Mouse (Mus musculus): ENCODE data around the gene Ubqln4. TPM values are rescaled to one million over a fixed set of nuclear protein-coding genes. Genes with fewer than 3 reads are reported as not detected.
A peak's percentile ranks its signal among the peaks of the same experiment; 100 is the strongest.

Ubqln4 gene
- polyA plus RNA-seq, 1 experiment from 2014 or later: 84.0 TPM

DNA sequence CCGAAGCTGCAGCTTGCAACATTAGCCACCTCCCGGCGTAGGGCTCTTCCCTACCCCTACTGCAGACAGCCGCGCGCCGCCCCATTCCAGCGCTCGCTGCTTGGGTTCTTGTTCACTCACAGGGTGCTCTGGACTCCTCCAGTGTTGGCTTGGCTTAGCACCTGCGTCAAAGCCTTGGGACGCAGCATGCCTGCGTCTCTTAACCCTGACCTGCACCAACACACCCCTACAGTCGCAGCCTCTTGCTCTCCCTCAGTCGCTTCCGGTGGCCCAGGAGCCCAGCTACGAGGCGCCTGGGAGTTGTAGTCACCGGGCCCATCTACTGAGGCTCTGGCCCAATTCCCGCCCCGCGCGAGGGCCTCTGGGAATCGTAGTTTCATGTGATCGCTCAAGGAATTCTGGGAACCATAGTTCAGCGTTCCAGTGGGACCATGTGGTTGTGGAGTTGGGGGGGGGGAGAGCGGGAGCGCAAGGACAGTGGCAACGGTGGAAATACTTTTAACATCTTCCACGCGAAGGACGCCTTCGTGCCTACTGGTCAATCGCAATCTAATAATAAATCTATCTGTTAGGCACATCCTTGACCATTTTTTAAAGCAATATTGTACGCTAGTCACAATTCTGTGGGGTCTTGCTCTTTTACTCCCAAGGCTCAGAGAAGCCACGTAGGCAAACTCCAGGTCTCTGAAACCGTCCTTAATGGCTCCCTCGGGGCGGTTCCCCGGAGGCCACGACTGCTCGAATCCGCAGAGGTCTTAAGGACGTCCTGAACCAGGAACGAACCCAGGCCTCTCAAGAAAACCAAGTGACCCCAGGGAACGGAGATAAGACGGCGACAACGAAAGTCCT lies 658 bp upstream of the Ubqln4 start, which contains the start of gene Lamtor2:
Gene Lamtor2 (minus strand): TSS at position 399 of the 849 bp plus-strand sequence.
- peak within 1 kb of the TSS; percentile 90 for H3K4me3 ChIP-seq (ENCODE audit: low read depth, low read length)
- peak; percentile 89 for ATAC-seq (ENCODE audit: insufficient read depth, low FRiP score, low TSS enrichment)

DNA sequence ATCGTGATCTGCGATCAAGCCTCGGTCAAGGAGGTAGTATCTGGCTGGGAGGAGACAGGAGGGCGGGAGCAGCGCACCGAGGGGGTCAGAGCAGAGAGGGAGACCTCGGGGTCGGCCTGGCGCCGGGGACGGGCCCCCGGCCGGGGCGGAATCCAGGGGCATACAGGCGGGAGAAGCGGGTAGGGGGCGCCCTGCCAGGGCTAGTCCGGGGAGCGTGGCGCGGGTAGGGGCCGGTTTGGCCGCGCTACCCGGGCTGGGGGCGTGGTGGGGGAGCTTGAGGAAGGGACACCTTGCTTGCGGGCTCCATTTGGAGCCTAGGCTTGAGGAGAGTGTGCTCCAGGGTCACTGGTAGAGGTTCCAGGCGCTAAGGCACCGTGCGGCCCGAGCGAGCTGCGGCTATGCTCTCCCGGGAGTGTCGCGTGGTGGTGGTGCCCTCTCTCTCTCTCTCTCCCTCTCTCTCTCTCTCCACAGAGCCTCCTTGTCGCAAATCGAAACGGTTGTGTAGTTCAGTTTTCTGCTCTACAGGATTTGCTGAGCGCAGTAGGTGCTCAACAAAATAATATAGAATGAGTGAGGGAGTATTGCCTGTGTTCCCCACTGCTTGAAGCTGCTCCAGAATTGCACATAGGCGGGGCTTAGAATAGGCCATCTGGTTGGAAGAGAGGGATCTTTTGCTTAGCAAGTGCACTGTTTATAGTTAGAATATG lies 475 bp downstream of the Ubqln4 start:
- Histone ChIP-seq H3K4me2 (ENCODE audit: low read depth) (peak overlapping the region; percentile 79), H3K9ac (ENCODE audit: low read length) (peak overlapping the region; percentile 90), H3K27me3 (ENCODE audit: control insufficient read depth, insufficient read depth, low read length) (no peaks in the 10 kb centered on the region), H3K4me3 (ENCODE audit: low read depth, low read length) (peak overlapping the region; percentile 90), H3K27ac (ENCODE audit: low read depth, low read length) (peak overlapping the region; percentile 95), H3K9me3 (ENCODE audit: control insufficient read depth, low read length) (no peaks in the 10 kb centered on the region), H3K36me3 (ENCODE audit: control insufficient read depth, insufficient read depth, low read length) (peaks cover 12% of the 10 kb centered on the region), H3K4me1 (ENCODE audit: control insufficient read depth, insufficient read depth, low read length) (peaks cover 11% of the 10 kb centered on the region)
- 0% methylated on average over 35 of the region's 41 CpGs for WGBS
- DNase-seq (ENCODE audit: low spot score): peak; percentile 80
- ATAC-seq (ENCODE audit: insufficient read depth, low FRiP score, low TSS enrichment): peak; percentile 33

More for the DNA sequence above, 658 bp upstream of the Ubqln4 start, which contains the start of gene Lamtor2:
- H3K4me1 ChIP-seq (ENCODE audit: control insufficient read depth, insufficient read depth, low read length): peaks cover 11% of the 10 kb centered on the region
- no peaks in the 10 kb centered on the region for H3K27me3 ChIP-seq (ENCODE audit: control insufficient read depth, insufficient read depth, low read length)
- H3K36me3 ChIP-seq (ENCODE audit: control insufficient read depth, insufficient read depth, low read length): peaks cover 11% of the 10 kb centered on the region
- H3K9me3 ChIP-seq (ENCODE audit: control insufficient read depth, low read length): no peaks in the 10 kb centered on the region
- under 1% methylated on average over 48 of the region's 48 CpGs for WGBS
- peak within 1 kb of the TSS; percentile 90 for H3K9ac ChIP-seq (ENCODE audit: low read length)
- H3K27ac ChIP-seq (ENCODE audit: low read depth, low read length): peak within 1 kb of the TSS; percentile 95
- H3K4me2 ChIP-seq (ENCODE audit: low read depth): peak within 1 kb of the TSS; percentile 79
- DNase-seq (ENCODE audit: low spot score): peak; percentile 99

DNA sequence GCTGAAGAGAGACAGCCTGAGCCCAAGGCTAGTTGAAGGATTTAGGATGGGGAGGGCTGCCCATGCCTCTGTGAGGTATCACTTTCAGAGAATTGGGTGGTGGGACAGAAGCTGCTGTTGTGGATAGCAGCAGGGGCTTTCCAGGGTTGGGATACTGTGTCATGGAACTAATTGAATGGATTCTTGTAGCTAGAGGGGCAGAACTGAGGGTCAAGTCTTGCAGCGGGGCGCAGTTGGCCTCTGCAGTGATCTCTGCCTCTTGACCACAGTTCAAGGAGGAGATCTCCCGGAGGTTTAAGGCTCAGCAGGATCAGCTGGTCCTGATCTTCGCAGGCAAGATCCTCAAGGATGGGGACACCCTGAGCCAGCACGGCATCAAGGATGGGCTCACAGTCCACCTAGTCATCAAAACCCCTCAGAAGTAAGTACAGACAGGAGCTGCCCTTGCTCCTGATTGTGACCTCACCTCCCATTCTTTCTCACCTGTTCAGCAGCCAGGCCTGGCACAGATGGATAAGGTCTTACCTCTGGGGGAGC lies 1.6 kb downstream of the Ubqln4 start:
- H3K9me3 ChIP-seq (ENCODE audit: control insufficient read depth, low read length): no peaks in the 10 kb centered on the region
- ATAC-seq (ENCODE audit: insufficient read depth, low FRiP score, low TSS enrichment): no peak

DNA sequence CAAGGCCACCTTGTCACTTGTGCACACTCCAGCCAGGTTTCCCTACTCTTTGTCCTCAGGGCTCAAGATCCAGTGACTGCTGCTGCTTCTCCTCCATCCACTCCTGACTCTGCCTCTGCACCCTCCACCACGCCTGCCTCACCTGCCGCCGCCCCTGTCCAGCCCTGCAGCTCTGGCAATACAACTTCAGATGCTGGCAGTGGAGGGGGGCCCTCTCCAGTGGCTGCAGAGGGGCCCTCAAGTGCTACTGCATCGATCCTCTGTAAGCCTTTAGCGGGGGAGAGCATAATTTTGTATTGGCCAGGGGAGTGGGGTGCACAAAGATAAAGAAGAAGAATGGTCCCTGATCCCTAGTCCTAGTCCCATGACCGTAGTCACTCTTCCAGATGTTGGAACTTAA lies 2.2 kb downstream of the Ubqln4 start:
- ATAC-seq (ENCODE audit: insufficient read depth, low FRiP score, low TSS enrichment) (no peak), DNase-seq (ENCODE audit: low spot score) (no peak)
- Histone ChIP-seq H3K27me3 (ENCODE audit: control insufficient read depth, insufficient read depth, low read length) (no peaks in the 10 kb centered on the region), H3K27ac (ENCODE audit: low read depth, low read length) (no peak overlapping the region), H3K4me1 (ENCODE audit: control insufficient read depth, insufficient read depth, low read length) (peaks cover 11% of the 10 kb centered on the region), H3K36me3 (ENCODE audit: control insufficient read depth, insufficient read depth, low read length) (peaks cover 14% of the 10 kb centered on the region), H3K9ac (ENCODE audit: low read length) (no peak overlapping the region), H3K9me3 (ENCODE audit: control insufficient read depth, low read length) (no peaks in the 10 kb centered on the region), H3K4me2 (ENCODE audit: low read depth) (no peak overlapping the region), H3K4me3 (ENCODE audit: low read depth, low read length) (no peak overlapping the region)
- 94% methylated on average over 6 of the region's 6 CpGs for WGBS

More for the DNA sequence above, 1.6 kb downstream of the Ubqln4 start:
- DNase-seq (ENCODE audit: low spot score): no peak
- WGBS: 91% methylated on average over 5 of the region's 5 CpGs
- H3K27ac ChIP-seq (ENCODE audit: low read depth, low read length): no peak overlapping the region
- no peak overlapping the region for H3K4me3 ChIP-seq (ENCODE audit: low read depth, low read length)
- H3K9ac ChIP-seq (ENCODE audit: low read length): no peak overlapping the region
- no peak overlapping the region for H3K4me2 ChIP-seq (ENCODE audit: low read depth)
- H3K4me1 ChIP-seq (ENCODE audit: control insufficient read depth, insufficient read depth, low read length): peaks cover 11% of the 10 kb centered on the region
- no peaks in the 10 kb centered on the region for H3K27me3 ChIP-seq (ENCODE audit: control insufficient read depth, insufficient read depth, low read length)
- peaks cover 12% of the 10 kb centered on the region for H3K36me3 ChIP-seq (ENCODE audit: control insufficient read depth, insufficient read depth, low read length)

DNA sequence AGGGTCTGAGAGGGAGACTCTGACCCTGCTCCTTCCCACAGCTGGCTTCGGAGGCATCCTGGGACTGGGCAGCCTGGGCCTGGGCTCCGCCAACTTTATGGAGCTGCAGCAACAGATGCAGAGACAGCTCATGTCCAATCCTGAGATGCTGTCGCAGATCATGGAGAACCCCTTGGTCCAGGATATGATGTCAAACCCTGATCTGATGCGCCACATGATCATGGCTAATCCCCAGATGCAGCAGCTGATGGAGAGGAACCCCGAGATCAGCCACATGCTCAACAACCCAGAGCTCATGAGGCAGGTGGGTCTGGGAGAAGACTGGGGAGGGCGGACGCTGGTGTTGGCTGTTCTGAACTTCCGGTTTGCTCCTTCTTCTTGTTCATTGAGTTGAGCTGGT lies 3.1 kb downstream of the Ubqln4 start:
- 92% methylated on average over 8 of the region's 8 CpGs for WGBS
- H3K9me3 ChIP-seq (ENCODE audit: control insufficient read depth, low read length): no peaks in the 10 kb centered on the region
- DNase-seq (ENCODE audit: low spot score): no peak
- no peak overlapping the region for H3K4me3 ChIP-seq (ENCODE audit: low read depth, low read length)
- no peak overlapping the region for H3K4me2 ChIP-seq (ENCODE audit: low read depth)
- H3K9ac ChIP-seq (ENCODE audit: low read length): no peak overlapping the region
- ATAC-seq (ENCODE audit: insufficient read depth, low FRiP score, low TSS enrichment): no peak
- no peak overlapping the region for H3K27ac ChIP-seq (ENCODE audit: low read depth, low read length)
- peaks cover 15% of the 10 kb centered on the region for H3K36me3 ChIP-seq (ENCODE audit: control insufficient read depth, insufficient read depth, low read length)
- H3K4me1 ChIP-seq (ENCODE audit: control insufficient read depth, insufficient read depth, low read length): peaks cover 11% of the 10 kb centered on the region
- H3K27me3 ChIP-seq (ENCODE audit: control insufficient read depth, insufficient read depth, low read length): no peaks in the 10 kb centered on the region

DNA sequence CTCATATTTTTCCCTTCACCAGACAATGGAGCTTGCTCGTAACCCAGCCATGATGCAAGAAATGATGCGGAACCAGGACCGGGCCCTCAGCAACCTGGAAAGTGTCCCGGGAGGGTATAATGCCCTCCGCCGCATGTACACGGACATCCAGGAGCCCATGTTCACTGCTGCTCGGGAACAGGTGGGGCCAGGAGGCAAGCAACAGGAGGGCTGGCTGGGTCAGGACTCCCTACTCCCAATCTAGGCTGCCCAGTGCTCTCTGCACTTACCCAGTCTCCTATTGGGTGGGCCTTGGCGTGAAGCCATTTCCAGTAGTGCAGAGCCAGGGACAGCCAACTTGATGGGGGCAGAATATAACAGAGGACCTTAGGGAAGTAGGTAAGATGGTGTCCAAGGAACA lies 6.0 kb downstream of the Ubqln4 start:
- Histone ChIP-seq H3K36me3 (ENCODE audit: control insufficient read depth, insufficient read depth, low read length) (peaks cover 33% of the 10 kb centered on the region), H3K4me3 (ENCODE audit: low read depth, low read length) (no peak overlapping the region), H3K27me3 (ENCODE audit: control insufficient read depth, insufficient read depth, low read length) (no peaks in the 10 kb centered on the region), H3K4me1 (ENCODE audit: control insufficient read depth, insufficient read depth, low read length) (peaks cover 1% of the 10 kb centered on the region; the same call in 1 of the 2 replicates), H3K4me2 (ENCODE audit: low read depth) (no peak overlapping the region), H3K27ac (ENCODE audit: low read depth, low read length) (no peak overlapping the region), H3K9ac (ENCODE audit: low read length) (no peak overlapping the region), H3K9me3 (ENCODE audit: control insufficient read depth, low read length) (no peaks in the 10 kb centered on the region)
- 91% methylated on average over 9 of the region's 9 CpGs for WGBS
- no peak for ATAC-seq (ENCODE audit: insufficient read depth, low FRiP score, low TSS enrichment)
- DNase-seq (ENCODE audit: low spot score): no peak

DNA sequence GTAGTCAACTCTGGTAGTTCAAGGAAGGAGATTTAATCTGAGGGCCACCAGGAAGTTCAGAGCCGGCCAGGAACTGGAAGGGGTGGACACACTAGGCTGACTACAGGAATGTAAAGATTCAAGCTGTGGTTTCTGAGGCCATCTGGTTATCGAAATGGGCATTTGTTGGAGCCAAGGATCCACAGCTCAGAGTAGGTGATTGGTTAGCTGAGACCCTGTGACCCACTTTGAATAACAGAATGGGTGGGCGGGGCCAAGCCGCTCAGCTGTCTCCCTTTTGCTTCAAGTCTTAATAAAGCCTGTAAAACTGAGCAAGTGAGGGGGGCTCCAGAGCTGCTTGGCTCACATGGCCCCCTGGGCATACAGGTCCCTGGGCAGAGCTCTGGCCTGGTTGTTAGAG lies 8.4 kb downstream of the Ubqln4 start:
- Histone ChIP-seq H3K27ac (ENCODE audit: low read depth, low read length) (no peak overlapping the region), H3K36me3 (ENCODE audit: control insufficient read depth, insufficient read depth, low read length) (peaks cover 44% of the 10 kb centered on the region)
- 65% methylated on average over 4 of the region's 4 CpGs for WGBS

DNA sequence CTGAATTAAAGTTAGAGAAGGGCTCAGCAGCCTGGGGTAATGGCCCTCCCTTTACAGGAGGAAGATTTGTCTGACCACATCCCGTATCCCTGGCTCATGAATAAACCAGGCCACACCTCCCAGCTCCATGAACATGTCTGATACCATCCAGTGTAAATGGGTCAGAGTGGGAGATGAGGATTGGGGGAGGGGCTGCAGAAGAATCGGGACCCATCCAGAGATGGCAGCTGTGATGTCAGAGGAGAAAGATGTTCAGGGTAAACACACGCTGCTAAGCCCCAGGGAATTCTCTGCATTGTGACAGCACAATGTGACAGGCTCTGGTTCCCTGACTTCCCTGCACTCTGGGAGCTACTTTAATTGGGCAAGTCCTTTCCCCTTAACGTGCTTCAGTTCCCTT lies 9.9 kb downstream of the Ubqln4 start:
- H3K36me3 ChIP-seq (ENCODE audit: control insufficient read depth, insufficient read depth, low read length): peaks cover 50% of the 10 kb centered on the region
- H3K4me2 ChIP-seq (ENCODE audit: low read depth): no peak overlapping the region; the same call in 1 of the 2 replicates
- no peaks in the 10 kb centered on the region for H3K9me3 ChIP-seq (ENCODE audit: control insufficient read depth, low read length)
- no peak overlapping the region for H3K27ac ChIP-seq (ENCODE audit: low read depth, low read length)
- 79% methylated on average over 4 of the region's 4 CpGs for WGBS
- ATAC-seq (ENCODE audit: insufficient read depth, low FRiP score, low TSS enrichment) (no peak), DNase-seq (ENCODE audit: low spot score) (no peak)
- no peak overlapping the region for H3K9ac ChIP-seq (ENCODE audit: low read length)
- H3K4me1 ChIP-seq (ENCODE audit: control insufficient read depth, insufficient read depth, low read length): no peaks in the 10 kb centered on the region
- H3K27me3 ChIP-seq (ENCODE audit: control insufficient read depth, insufficient read depth, low read length): no peaks in the 10 kb centered on the region
- no peak overlapping the region for H3K4me3 ChIP-seq (ENCODE audit: low read depth, low read length)

More for the DNA sequence above, 8.4 kb downstream of the Ubqln4 start:
- Histone ChIP-seq H3K9me3 (ENCODE audit: control insufficient read depth, low read length) (no peaks in the 10 kb centered on the region), H3K9ac (ENCODE audit: low read length) (no peak overlapping the region), H3K4me3 (ENCODE audit: low read depth, low read length) (no peak overlapping the region), H3K27me3 (ENCODE audit: control insufficient read depth, insufficient read depth, low read length) (no peaks in the 10 kb centered on the region), H3K4me1 (ENCODE audit: control insufficient read depth, insufficient read depth, low read length) (no peaks in the 10 kb centered on the region), H3K4me2 (ENCODE audit: low read depth) (no peak overlapping the region)
- ATAC-seq (ENCODE audit: insufficient read depth, low FRiP score, low TSS enrichment) (no peak), DNase-seq (ENCODE audit: low spot score) (peak; percentile 33)
